Mouse (Mus musculus) small intestine, adult 10 weeks (tissue): ENCODE results near the gene Actbl2. TPM values are rescaled to one million over a fixed set of nuclear protein-coding genes. Genes with fewer than 3 reads are reported as not detected.

ENCODE experiments used
- polyA plus RNA-seq: library from polyadenylated mRNA; stranded (reverse); fragments of 350-450 nt; fragmentation: Illumina TruSeq; extraction: RNeasy Lipid Tissue Mini Kit (QIAGEN cat#74804); gene quantifications from one replicate; pipeline ENCODE4 v1.2.3, GENCODE M21; 2014; ENCODE audit warnings: low replicate concordance

Gene Actbl2
- polyA plus RNA-seq: not detected

DNA sequence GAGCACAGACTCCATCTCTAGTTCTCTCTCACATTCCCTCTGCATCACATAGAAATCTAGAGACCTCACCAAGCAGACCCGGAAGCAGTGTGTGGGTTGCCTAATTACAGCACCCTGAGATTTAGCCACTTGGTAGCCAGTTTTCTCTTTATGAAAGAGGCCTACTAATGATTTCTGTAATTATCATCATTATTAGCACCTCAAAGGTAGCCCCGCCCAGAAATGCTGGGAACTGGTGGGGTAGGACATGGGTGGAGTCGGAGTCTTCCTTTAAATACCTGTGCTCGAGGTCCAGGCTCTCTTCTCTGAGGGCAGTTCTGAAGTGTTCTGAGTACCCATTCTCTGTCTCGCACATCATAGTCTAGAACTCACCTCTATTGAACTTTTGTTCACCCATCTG, at the start of gene Actbl2:
Actbl2 (plus strand) TSS at position 301 of the 400 bp plus-strand sequence.

Other genes starting within 250 kb of the Actbl2 start
- 281 TPM for gene Gpbp1, start 235.1 kb downstream of the Actbl2 start, polyA plus RNA-seq